Mouse (Mus musculus) brain, embryonic 14.5 days (tissue): ENCODE measurements around the gene Nf1.

Experiments
- CTCF ChIP-seq: fragments of 200-500 bp; IDR thresholded peaks from 2 replicates; pipeline ENCODE4 v1.5.1; 2012; ENCODE audit warnings: inconsistent platforms, mild to moderate bottlenecking, moderate library complexity, borderline replicate concordance; ENCODE audit not compliant: insufficient read depth, insufficient read length; ENCODE audit errors: extremely low read depth
- POLR2A ChIP-seq: fragments of 200-500 bp; IDR thresholded peaks from 2 replicates; pipeline ENCODE4 v1.6.1; 2012; ENCODE audit warnings: mild to moderate bottlenecking, inconsistent platforms, borderline replicate concordance; ENCODE audit not compliant: poor library complexity, insufficient read depth, insufficient read length, severe bottlenecking; ENCODE audit errors: extremely low read depth

- TF ChIP-seq POLR2A (no peak), CTCF (no peak)
Observed at GRCm38 (mm10) chr11:79306510-79306909, 33.0 kb upstream of the Nf1 start.
